Mouse (Mus musculus): Measurements from ENCODE around the gene Plekhg5. TPM values are rescaled to one million over a fixed set of nuclear protein-coding genes. Genes with fewer than 3 reads are reported as not detected.

The Plekhg5 gene
- total and polyA plus RNA-seq, 3 experiments: 0.05 to 2.1 (median 1.1) TPM

GRCm38 (mm10) chr4:152097911-152098799 lies 25.9 kb downstream of the Plekhg5 start:
- peaks cover 73% of the 10 kb centered on the region for H3K27me3 ChIP-seq (replicated peaks)
- no peak overlapping the region for H3K4me3 ChIP-seq (replicated peaks in 1 of 3; ENCODE audit: low read depth in 2 of 3, low read length in 2 of 3, poor library complexity in 1 of 3)
- no peak overlapping the region for H3K4me2 ChIP-seq (ENCODE audit: insufficient read depth, low read depth, poor library complexity, severe bottlenecking)
- DNase-seq (ENCODE audit: extremely low read depth): no peak
- H3K79me2 ChIP-seq (replicated peaks; ENCODE audit: control insufficient read depth, extremely low read depth, insufficient read depth, poor library complexity, severe bottlenecking): no peaks in the 10 kb centered on the region
- TF ChIP-seq ZNF384 (IDR thresholded peaks at IDR 0.05; ENCODE audit: low read depth, low read length) (no peak), GABPA (IDR thresholded peaks at IDR 0.05; ENCODE audit: insufficient replicate concordance, low read depth, low read length) (no peak), NRF1 (IDR thresholded peaks at IDR 0.05; ENCODE audit: low read depth, low read length) (no peak), ZMIZ1 (IDR thresholded peaks at IDR 0.05; ENCODE audit: low read depth, low read length) (no peak), MAX (IDR thresholded peaks at IDR 0.05; ENCODE audit: low read length) (no peak), TBP (conservative IDR thresholded peaks at IDR 0.05; ENCODE audit: low read depth, low read length) (no peak), CHD1 (IDR thresholded peaks at IDR 0.05; ENCODE audit: low read depth, low read length) (no peak), IRF4 (IDR thresholded peaks at IDR 0.05; ENCODE audit: low read depth, low read length) (no peak), E2F4 (IDR thresholded peaks at IDR 0.05; ENCODE audit: insufficient replicate concordance, low read depth, low read length) (no peak), ZC3H11A (IDR thresholded peaks at IDR 0.05; ENCODE audit: low read depth, low read length) (no peak), JUN (IDR thresholded peaks at IDR 0.05; ENCODE audit: insufficient read depth, low read depth, low read length) (no peak), EP300 (IDR thresholded peaks at IDR 0.05; ENCODE audit: low read length) (no peak), MAFK (IDR thresholded peaks at IDR 0.05; ENCODE audit: insufficient replicate concordance, low read length) (no peak), RCOR1 (conservative IDR thresholded peaks at IDR 0.05; ENCODE audit: low read depth, low read length) (no peak)
- no peak overlapping the region for H3K9ac ChIP-seq (ENCODE audit: insufficient read depth, low read depth)
- no peaks in the 10 kb centered on the region for H3K9me3 ChIP-seq (replicated peaks; ENCODE audit: low read length)
- dilution Hi-C loops (cut with MboI; ENCODE audit: extremely low pct_ligation_motif_present, extremely low pct_unique_long_range_greater_than_20kb, low sequenced_read_pairs): no loop called here
- H3K4me1 ChIP-seq (ENCODE audit: control insufficient read depth in 1 of 2, insufficient read depth in 2 of 2): peaks cover 0 to 2% of the 10 kb centered on the region in 2 experiments; a peak in 2 of 4 replicates
- no peak overlapping the region for H3K27ac ChIP-seq (ENCODE audit: insufficient read depth, low read depth)
- H3K36me3 ChIP-seq (replicated peaks in 1 of 2; ENCODE audit: control insufficient read depth in 1 of 2, insufficient read depth in 1 of 2, low read length in 1 of 2): no peaks in the 10 kb centered on the region
- in situ Hi-C loops (cut with MboI; ENCODE audit: low pct_ligation_motif_present, low pct_unique_long_range_greater_than_20kb, low sequenced_read_pairs): loop anchor here (5.0 kb wide), 1 partner anchor 121 kb away; no protein-coding TSS in a partner anchor

GRCm38 (mm10) chr4:152100541-152100940 lies 28.2 kb downstream of the Plekhg5 start:
- Histone ChIP-seq H3K27me3 (replicated peaks) (peaks cover 73% of the 10 kb centered on the region), H3K36me3 (replicated peaks in 1 of 2; ENCODE audit: control insufficient read depth in 1 of 2, insufficient read depth in 1 of 2, low read length in 1 of 2) (no peaks in the 10 kb centered on the region), H3K79me2 (replicated peaks; ENCODE audit: control insufficient read depth, extremely low read depth, insufficient read depth, poor library complexity, severe bottlenecking) (no peaks in the 10 kb centered on the region), H3K27ac (ENCODE audit: insufficient read depth, low read depth) (no peak overlapping the region), H3K4me1 (ENCODE audit: control insufficient read depth in 1 of 2, insufficient read depth in 2 of 2) (peaks cover 0 to 6% of the 10 kb centered on the region in 2 experiments; a peak in 1 of 4 replicates), H3K4me3 (replicated peaks in 1 of 3; ENCODE audit: low read depth in 2 of 3, low read length in 2 of 3, poor library complexity in 1 of 3) (no peak overlapping the region), H3K9ac (ENCODE audit: insufficient read depth, low read depth) (no peak overlapping the region), H3K4me2 (ENCODE audit: insufficient read depth, low read depth, poor library complexity, severe bottlenecking) (no peak overlapping the region), H3K9me3 (replicated peaks; ENCODE audit: low read length) (no peaks in the 10 kb centered on the region)
- no peak for TF ChIP-seq NRF1 (IDR thresholded peaks at IDR 0.05; ENCODE audit: low read depth, low read length)
- TF ChIP-seq POLR2AphosphoS2 (IDR thresholded peaks at IDR 0.05; ENCODE audit: low read depth, low read length): no peak
- TF ChIP-seq MAX (IDR thresholded peaks at IDR 0.05; ENCODE audit: low read length): no peak
- no peak for TF ChIP-seq MAZ (IDR thresholded peaks at IDR 0.05; ENCODE audit: low read depth, low read length)
- no peak for TF ChIP-seq E2F4 (IDR thresholded peaks at IDR 0.05; ENCODE audit: insufficient replicate concordance, low read depth, low read length)
- no peak for TF ChIP-seq SIN3A (IDR thresholded peaks at IDR 0.05; ENCODE audit: low read length)
- no peak for TF ChIP-seq JUND (conservative IDR thresholded peaks at IDR 0.05; ENCODE audit: low read depth, low read length)
- no peak for TF ChIP-seq UBTF (IDR thresholded peaks at IDR 0.05; ENCODE audit: low read depth, low read length)
- no peak for TF ChIP-seq CHD1 (IDR thresholded peaks at IDR 0.05; ENCODE audit: low read depth, low read length)
- no peak for TF ChIP-seq USF2 (conservative IDR thresholded peaks at IDR 0.05; ENCODE audit: low read depth, low read length)
- TF ChIP-seq TCF12 (IDR thresholded peaks at IDR 0.05; ENCODE audit: low read depth, low read length): no peak
- TF ChIP-seq HCFC1 (IDR thresholded peaks at IDR 0.05; ENCODE audit: low read depth, low read length): no peak
- TF ChIP-seq MYC (IDR thresholded peaks at IDR 0.05; ENCODE audit: low read depth, low read length): no peak
- no peak for TF ChIP-seq ETS1 (conservative IDR thresholded peaks at IDR 0.05; ENCODE audit: low read depth, low read length)
- no peak for TF ChIP-seq POLR2A (IDR thresholded peaks at IDR 0.05; ENCODE audit: low read depth, low read length)
- DNase-seq (ENCODE audit: extremely low read depth): no peak
- dilution Hi-C loops (cut with MboI; ENCODE audit: extremely low pct_ligation_motif_present, extremely low pct_unique_long_range_greater_than_20kb, low sequenced_read_pairs): no loop called here
- in situ Hi-C loops (cut with MboI; ENCODE audit: low pct_ligation_motif_present, low pct_unique_long_range_greater_than_20kb, low sequenced_read_pairs): no loop called here
